Mouse (Mus musculus): ENCODE data around the gene Pate4. TPM values are rescaled to one million over a fixed set of nuclear protein-coding genes. Genes with fewer than 3 reads are reported as not detected.

The Pate4 gene
- total RNA-seq, 2 experiments from 2014 or later: not detected

Other genes starting within 250 kb of the Pate4 start
- 0.67 and 1.3 TPM in 2 replicates for gene Cdon, start 190.8 kb downstream of the Pate4 start, total RNA-seq (2015)
- 0.37 and 1.0 TPM in 2 replicates for gene Cdon, start 190.8 kb downstream of the Pate4 start, total RNA-seq (2017)
- not detected in 2 replicates for gene Gm1113, start 93.7 kb downstream of the Pate4 start, total RNA-seq (2015)
- gene Gm1113, start 93.7 kb downstream of the Pate4 start, total RNA-seq (2017): not detected in 2 replicates
- gene Ddx25, start 53.4 kb downstream of the Pate4 start, total RNA-seq (2015): 0.05 TPM in 1 of 2 replicates, not detected in the other
- gene Ddx25, start 53.4 kb downstream of the Pate4 start, total RNA-seq (2017): 0.03 TPM in 1 of 2 replicates, not detected in the other
- 25.5 and 28.8 TPM in 2 replicates for gene Pus3, start 53.3 kb downstream of the Pate4 start, total RNA-seq (2015)
- 22.3 and 23.7 TPM in 2 replicates for gene Pus3, start 53.3 kb downstream of the Pate4 start, total RNA-seq (2017)
- 0.57 TPM in 1 of 2 replicates, not detected in the other for gene Pate2, start 41.7 kb downstream of the Pate4 start, total RNA-seq (2015)
- gene Pate2, start 41.7 kb downstream of the Pate4 start, total RNA-seq (2017): 0.54 TPM in 1 of 2 replicates, not detected in the other
- 9.7 and 12.6 TPM in 2 replicates for gene Hyls1, start 41.5 kb downstream of the Pate4 start, total RNA-seq (2015)
- 12.7 and 14.1 TPM in 2 replicates for gene Hyls1, start 41.5 kb downstream of the Pate4 start, total RNA-seq (2017)
- gene Pate3, start 36.3 kb upstream of the Pate4 start, total RNA-seq (2015): not detected in 2 replicates
- gene Pate3, start 36.3 kb upstream of the Pate4 start, total RNA-seq (2017): not detected in 2 replicates
- gene Pate1, start 75.4 kb upstream of the Pate4 start, total RNA-seq (2015): not detected in 2 replicates
- gene Pate1, start 75.4 kb upstream of the Pate4 start, total RNA-seq (2017): not detected in 2 replicates
- gene Gm17677, start 129.1 kb upstream of the Pate4 start, total RNA-seq (2015): not detected in 2 replicates
- not detected in 2 replicates for gene Gm17677, start 129.1 kb upstream of the Pate4 start, total RNA-seq (2017)
- gene Gm17727, start 166.2 kb upstream of the Pate4 start, total RNA-seq (2015): not detected in 2 replicates
- not detected in 2 replicates for gene Gm17727, start 166.2 kb upstream of the Pate4 start, total RNA-seq (2017)
- not detected in 2 replicates for gene Gm27235, start 178.2 kb upstream of the Pate4 start, total RNA-seq (2015)
- not detected in 2 replicates for gene Gm27235, start 178.2 kb upstream of the Pate4 start, total RNA-seq (2017)
- gene D730048I06Rik, start 178.2 kb upstream of the Pate4 start, total RNA-seq (2015): not detected in 2 replicates
- gene D730048I06Rik, start 178.2 kb upstream of the Pate4 start, total RNA-seq (2017): not detected in 2 replicates
- not detected in 2 replicates for gene 9230110F15Rik, start 232.2 kb upstream of the Pate4 start, total RNA-seq (2015)
- not detected in 2 replicates for gene 9230110F15Rik, start 232.2 kb upstream of the Pate4 start, total RNA-seq (2017)